Mouse (Mus musculus): ENCODE data around the gene Mapk3. TPM values are rescaled to one million over a fixed set of nuclear protein-coding genes. Genes with fewer than 3 reads are reported as not detected.
A peak's percentile ranks its signal among the peaks of the same experiment; 100 is the strongest.

Gene Mapk3
- polyA plus RNA-seq, 1 experiment from 2014 or later = 79.0 TPM

DNA sequence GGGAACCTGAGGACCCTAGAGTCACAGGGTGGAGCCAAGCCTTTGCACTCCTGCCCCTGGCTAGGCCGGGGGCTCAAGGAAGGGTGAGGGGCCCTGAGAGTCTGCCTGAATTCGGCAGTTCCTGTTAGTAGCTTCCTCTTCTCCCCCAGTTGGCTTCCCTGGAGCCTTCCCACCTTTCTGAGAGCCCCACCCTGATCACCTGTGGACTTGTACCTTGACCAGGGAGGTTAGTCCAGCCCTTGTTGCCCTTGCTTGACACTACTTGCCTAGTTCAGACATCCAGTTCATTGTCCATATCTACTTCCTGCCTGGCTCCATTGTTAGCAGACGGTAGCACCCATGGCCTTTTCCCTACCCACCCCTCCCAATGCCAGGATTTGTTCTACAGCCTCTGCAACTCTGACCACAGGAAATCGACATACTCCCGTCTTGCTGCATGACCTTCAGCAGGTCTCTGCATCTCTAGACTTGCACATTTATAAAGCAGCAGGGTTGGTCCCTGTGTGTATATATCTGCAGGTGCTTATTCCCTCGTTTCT, 2.2 kb downstream of the Mapk3 start:
- Histone ChIP-seq H3K9ac (no peak overlapping the region), H3K9me3 (no peaks in the 10 kb centered on the region), H3K27ac (no peak overlapping the region), H3K4me1 (peaks cover 21% of the 10 kb centered on the region), H3K27me3 (replicated peaks) (no peaks in the 10 kb centered on the region), H3K4me3 (no peak overlapping the region), H3K36me3 (peaks cover 38% of the 10 kb centered on the region), H3K4me2 (replicated peaks) (peak overlapping the region; percentile 93)
- WGBS = 82% methylated on average over 6 of the region's 6 CpGs
- ATAC-seq (ENCODE audit: low FRiP score, low read depth) = no peak

DNA sequence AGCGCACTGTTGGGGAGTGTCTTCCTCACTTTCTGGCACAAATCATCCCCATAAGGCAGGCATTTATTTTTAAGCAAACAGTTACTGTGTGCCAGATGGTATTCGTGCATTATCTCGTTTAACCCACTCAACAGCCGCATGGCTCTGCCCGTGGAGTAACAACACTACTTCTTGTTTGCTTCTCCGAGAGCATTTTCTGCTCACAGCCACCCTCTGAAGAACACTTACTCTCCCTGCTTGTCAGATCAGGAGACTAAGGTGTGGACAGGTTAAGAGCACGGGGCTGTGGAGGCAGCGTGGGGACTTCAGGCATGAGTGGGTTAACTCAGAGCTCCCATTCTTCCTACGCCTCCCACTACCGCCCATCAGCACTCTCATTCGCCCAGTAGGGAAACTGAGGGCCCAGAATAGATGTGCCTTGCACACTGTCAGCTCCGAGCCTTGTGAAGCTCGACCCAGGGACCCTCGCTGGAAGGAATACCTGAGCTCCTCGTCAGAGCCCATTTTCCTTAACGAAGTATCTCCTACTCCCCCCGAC, 3.1 kb downstream of the Mapk3 start:
- Histone ChIP-seq H3K9ac (no peak overlapping the region), H3K4me3 (no peak overlapping the region), H3K27ac (no peak overlapping the region), H3K9me3 (no peaks in the 10 kb centered on the region), H3K4me2 (replicated peaks) (0 out of 2 replicates have a peak overlapping the region, but pooled peaks have one; percentile 16), H3K36me3 (peaks cover 48% of the 10 kb centered on the region), H3K27me3 (replicated peaks) (no peaks in the 10 kb centered on the region), H3K4me1 (peaks cover 21% of the 10 kb centered on the region)
- 79% methylated on average over 17 of the region's 17 CpGs for WGBS
- no peak for ATAC-seq (ENCODE audit: low FRiP score, low read depth)

DNA sequence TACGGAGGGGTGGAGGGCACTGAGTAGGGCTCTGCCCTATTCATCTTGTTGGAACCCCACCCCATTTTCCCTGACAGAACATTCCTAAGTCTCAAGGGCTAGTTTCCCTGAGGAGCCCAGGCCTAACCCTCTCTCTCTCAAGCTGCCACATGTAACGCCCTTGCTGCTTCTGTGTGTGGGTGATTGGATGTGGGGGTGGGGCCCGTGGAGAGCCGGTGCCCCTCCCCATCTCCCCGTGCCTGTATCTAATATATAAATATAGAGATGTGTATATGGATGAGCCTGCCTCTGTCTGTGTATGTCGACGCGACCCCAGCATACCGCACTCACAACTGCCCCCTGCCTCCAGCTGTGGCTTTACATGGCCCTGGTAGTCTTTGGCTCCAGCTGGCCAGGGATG, 6.1 kb downstream of the Mapk3 start:
- H3K27ac ChIP-seq = no peak overlapping the region
- H3K36me3 ChIP-seq = peaks cover 71% of the 10 kb centered on the region
- no peak overlapping the region for H3K4me2 ChIP-seq (replicated peaks)
- no peaks in the 10 kb centered on the region for H3K27me3 ChIP-seq (replicated peaks)
- H3K4me1 ChIP-seq = peaks cover 14% of the 10 kb centered on the region
- WGBS = 91% methylated on average over 9 of the region's 9 CpGs
- H3K9ac ChIP-seq = no peak overlapping the region
- H3K9me3 ChIP-seq = no peaks in the 10 kb centered on the region
- no peak for ATAC-seq (ENCODE audit: low FRiP score, low read depth)
- no peak overlapping the region for H3K4me3 ChIP-seq

DNA sequence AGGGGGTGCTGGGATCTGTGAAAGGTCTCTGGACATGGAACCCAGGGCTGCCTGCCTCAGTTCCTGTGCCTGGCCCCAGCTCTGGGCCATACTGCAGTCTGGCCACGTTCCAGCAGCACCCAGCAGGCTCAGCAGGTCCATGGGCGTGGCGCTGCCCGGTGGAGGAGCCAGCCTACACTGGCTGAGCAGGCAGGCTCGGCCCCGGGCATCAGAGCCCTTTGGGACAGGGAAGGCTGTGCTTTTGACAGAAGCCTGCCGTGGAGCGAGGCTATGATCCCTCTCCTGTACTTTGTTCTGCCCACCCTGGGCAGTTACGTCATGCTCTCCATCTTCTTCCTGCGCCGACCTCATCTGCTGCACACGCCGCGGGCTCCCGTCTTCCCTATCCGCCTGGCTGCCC, 6.8 kb downstream of the Mapk3 start, which contains the start of gene Gdpd3:
Gene Gdpd3, plus strand, starts transcription at position 134 of the 400 bp plus-strand sequence.
- ATAC-seq (ENCODE audit: low FRiP score, low read depth) = no peak
- Histone ChIP-seq H3K4me3 (no peak within 1 kb of the TSS), H3K27me3 (replicated peaks) (no peaks in the 10 kb centered on the region), H3K36me3 (peaks cover 76% of the 10 kb centered on the region), H3K4me2 (replicated peaks) (no peak within 1 kb of the TSS), H3K27ac (no peak within 1 kb of the TSS), H3K9ac (no peak within 1 kb of the TSS), H3K4me1 (peaks cover 7% of the 10 kb centered on the region; the same call in 1 of the 2 replicates), H3K9me3 (no peaks in the 10 kb centered on the region)
- WGBS = 93% methylated on average over 16 of the region's 16 CpGs

DNA sequence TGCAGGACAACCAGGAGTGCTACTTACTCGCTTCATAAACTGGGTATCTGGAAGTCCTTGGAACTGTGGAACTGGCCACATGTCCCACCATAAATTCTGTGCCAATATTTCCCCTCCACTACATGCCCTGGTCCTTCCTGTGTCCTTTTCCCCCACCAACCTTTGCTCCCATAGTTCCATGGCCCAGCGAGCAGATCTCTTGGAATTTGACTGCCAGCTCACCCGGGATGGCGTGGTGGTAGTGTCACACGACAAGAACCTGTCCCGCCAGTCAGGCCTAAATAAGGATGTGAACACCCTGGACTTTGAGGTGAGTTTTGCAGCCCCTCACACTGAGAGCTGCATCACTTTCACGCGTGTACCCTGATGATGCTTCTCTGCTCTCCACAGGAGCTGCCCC, 7.6 kb downstream of the Mapk3 start:
- Histone ChIP-seq H3K9ac (no peak overlapping the region), H3K36me3 (peaks cover 76% of the 10 kb centered on the region), H3K4me2 (replicated peaks) (no peak overlapping the region)

DNA sequence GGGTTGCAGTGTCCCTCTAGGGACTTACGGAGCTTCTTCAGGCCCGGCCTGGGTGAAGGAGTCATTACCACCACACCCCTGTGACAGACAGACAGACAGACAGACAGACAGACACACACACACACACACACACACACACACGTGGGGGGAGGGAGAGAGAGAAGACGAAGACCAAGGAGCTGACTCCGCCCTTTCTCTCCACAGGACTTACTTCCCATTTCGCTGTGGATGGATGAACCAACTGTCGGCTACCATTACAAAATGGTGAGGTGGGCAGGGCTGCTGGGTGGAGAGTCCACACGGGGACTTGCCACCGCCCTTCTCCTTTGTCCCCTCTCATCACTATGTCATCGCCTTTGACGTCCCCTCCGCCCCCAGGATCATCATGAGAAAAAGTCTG, 11.4 kb downstream of the Mapk3 start:
- Histone ChIP-seq H3K9me3 (no peaks in the 10 kb centered on the region), H3K4me2 (replicated peaks) (no peak overlapping the region), H3K4me3 (no peak overlapping the region), H3K27ac (no peak overlapping the region), H3K36me3 (peaks cover 54% of the 10 kb centered on the region), H3K4me1 (peaks cover under 1% of the 10 kb centered on the region), H3K27me3 (replicated peaks) (no peaks in the 10 kb centered on the region), H3K9ac (no peak overlapping the region)
- 84% methylated on average over 12 of the region's 12 CpGs for WGBS
- ATAC-seq (ENCODE audit: low FRiP score, low read depth) = no peak

More for the DNA sequence above, 7.6 kb downstream of the Mapk3 start:
- peaks cover 5% of the 10 kb centered on the region; the same call in 1 of the 2 replicates for H3K4me1 ChIP-seq
- H3K27me3 ChIP-seq (replicated peaks) = no peaks in the 10 kb centered on the region
- WGBS = 96% methylated on average over 8 of the region's 8 CpGs
- no peaks in the 10 kb centered on the region for H3K9me3 ChIP-seq
- H3K27ac ChIP-seq = no peak overlapping the region
- no peak overlapping the region for H3K4me3 ChIP-seq
- ATAC-seq (ENCODE audit: low FRiP score, low read depth) = no peak

DNA sequence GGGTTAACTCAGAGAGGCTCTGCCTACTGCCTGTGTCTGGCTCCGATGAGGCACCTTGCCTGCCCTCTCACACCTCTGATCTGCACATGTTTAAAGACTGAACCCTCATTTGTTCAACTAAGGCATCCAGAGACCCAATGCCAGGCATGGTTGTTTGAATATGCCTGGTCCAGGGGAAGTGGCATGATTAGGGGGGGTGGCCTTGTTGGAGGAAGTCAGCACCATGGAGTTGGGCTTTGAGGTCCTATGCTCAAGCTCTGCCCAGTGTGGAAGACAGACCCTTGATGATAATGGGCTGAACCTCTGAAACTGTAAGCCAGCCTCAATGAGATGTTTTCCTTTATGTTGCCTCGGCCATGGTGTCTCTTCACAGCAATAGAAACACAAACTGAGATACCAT, 13.9 kb downstream of the Mapk3 start:
- no peak for ATAC-seq (ENCODE audit: low FRiP score, low read depth)
- 64% methylated on average over 2 of the region's 2 CpGs for WGBS
- Histone ChIP-seq H3K27me3 (replicated peaks) (no peaks in the 10 kb centered on the region), H3K4me2 (replicated peaks) (no peak overlapping the region), H3K27ac (no peak overlapping the region), H3K36me3 (peaks cover 32% of the 10 kb centered on the region), H3K9ac (no peak overlapping the region), H3K9me3 (no peaks in the 10 kb centered on the region), H3K4me3 (no peak overlapping the region), H3K4me1 (peaks cover 18% of the 10 kb centered on the region)

DNA sequence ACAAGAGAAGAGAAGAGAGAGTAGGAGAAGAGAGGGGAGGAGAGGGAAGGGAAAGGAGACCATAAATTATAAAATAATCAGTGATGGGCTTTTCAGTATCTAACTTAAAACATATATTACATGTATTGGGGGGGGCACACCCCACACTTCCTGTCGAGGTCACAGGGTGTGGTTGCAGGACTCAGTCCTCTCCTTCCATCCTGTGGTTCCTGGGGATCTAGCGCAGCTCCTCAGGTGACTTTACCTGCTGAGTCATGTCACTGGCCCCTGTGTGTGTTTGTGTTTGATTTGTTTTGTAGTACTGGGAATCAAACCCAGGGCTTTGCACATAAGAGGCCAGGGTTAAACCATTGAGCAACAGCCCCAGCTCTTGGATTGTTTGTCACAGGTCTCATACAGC, 15.1 kb downstream of the Mapk3 start:
- WGBS = 88% methylated on average over 2 of the region's 2 CpGs
- Histone ChIP-seq H3K27ac (no peak overlapping the region), H3K4me3 (no peak overlapping the region), H3K27me3 (replicated peaks) (no peaks in the 10 kb centered on the region), H3K4me2 (replicated peaks) (no peak overlapping the region), H3K9ac (no peak overlapping the region), H3K36me3 (peaks cover 32% of the 10 kb centered on the region), H3K9me3 (no peaks in the 10 kb centered on the region), H3K4me1 (peaks cover 18% of the 10 kb centered on the region)
- no peak for ATAC-seq (ENCODE audit: low FRiP score, low read depth)

DNA sequence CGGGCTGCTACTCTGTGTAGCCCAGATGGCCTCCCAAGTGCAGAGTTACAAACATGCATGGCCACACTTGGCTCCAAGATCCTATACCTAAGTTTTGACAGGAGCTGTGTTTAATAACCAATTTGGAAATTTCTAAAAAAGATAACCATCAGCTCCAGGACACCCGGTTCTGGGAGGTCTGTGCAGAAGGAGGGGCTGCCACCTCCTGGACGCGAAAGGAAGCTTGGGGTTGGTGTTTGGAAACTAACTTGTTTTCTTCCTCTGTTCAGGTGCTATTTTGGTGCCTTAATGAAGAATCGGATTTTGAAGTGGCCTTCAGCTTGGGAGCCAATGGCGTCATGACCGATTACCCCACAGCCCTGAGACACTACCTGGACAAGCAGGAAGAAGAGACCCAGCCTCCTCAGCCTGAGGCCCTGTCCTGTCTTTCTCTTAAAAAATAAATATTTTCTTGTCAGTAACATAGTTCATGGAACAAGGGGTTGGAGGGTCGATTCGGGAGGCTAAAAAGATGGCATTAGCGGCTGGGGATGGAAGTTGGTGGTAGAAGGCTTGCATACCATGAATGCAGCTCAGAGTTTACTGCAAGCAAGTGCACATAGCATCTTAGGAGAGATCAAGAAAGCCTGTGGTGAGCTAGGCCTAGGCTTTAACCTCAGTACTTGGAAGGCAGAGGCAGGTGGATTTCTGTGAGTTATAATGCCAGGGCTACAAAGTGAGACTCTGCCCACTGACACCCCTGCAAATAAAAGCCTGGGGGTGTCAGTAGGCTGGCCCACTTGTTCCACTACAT, 16.0 kb downstream of the Mapk3 start:
- Histone ChIP-seq H3K36me3 (peaks cover 24% of the 10 kb centered on the region), H3K4me2 (replicated peaks) (peak overlapping the region; percentile 94), H3K27ac (peak overlapping the region; percentile 23; the same call in 1 of the 2 replicates), H3K9ac (peak overlapping the region; percentile 84; the same call in 1 of the 2 replicates), H3K27me3 (replicated peaks) (no peaks in the 10 kb centered on the region), H3K4me3 (no peak overlapping the region), H3K4me1 (peaks cover 27% of the 10 kb centered on the region), H3K9me3 (no peaks in the 10 kb centered on the region)
- WGBS = 87% methylated on average over 10 of the region's 10 CpGs
- no peak for ATAC-seq (ENCODE audit: low FRiP score, low read depth)

DNA sequence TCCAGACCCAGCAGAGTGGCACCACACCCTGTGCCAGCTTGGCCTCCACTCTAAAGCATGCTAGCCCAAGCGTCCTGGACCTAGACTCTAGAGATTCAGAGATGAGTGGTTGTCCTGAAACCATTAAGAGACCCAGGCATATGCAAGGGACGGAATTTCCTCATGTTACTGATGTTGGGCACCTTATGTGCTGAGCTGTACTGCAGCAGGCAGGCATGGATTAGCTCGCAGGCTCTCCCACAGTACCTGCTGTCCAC, 16.5 kb downstream of the Mapk3 start:
- Histone ChIP-seq H3K9me3 (no peaks in the 10 kb centered on the region), H3K27ac (peak overlapping the region; percentile 23; the same call in 1 of the 2 replicates), H3K27me3 (replicated peaks) (no peaks in the 10 kb centered on the region), H3K4me3 (0 out of 2 replicates have a peak overlapping the region, but pooled peaks have one; percentile 65), H3K36me3 (peaks cover 20% of the 10 kb centered on the region), H3K4me1 (peaks cover 29% of the 10 kb centered on the region), H3K9ac (peak overlapping the region; percentile 84), H3K4me2 (replicated peaks) (peak overlapping the region; percentile 94)
- 66% methylated on average over 3 of the region's 3 CpGs for WGBS
- ATAC-seq (ENCODE audit: low FRiP score, low read depth) = no peak

DNA sequence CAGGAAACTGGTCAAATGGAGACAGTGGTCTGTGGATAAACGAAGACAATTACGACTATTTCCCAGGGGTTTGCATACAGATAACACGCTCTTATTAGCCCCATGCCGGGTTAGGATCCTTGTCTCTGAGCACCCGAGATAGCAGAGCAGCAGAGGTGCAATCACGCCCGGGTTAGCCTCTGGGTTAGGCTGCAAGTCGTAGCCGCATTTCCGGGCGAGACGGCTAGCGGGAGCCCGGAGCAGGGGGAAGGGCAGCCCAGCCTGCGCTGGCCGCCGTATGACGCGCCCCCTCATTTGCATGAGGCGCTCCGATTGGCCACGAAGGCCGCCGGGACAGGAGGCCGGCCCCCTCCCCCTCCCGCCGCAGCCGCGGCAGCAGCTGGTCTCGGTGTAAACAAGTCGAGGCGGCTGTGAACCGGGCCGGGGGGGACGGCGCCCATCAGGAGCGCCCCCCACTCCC, 17.2 kb downstream of the Mapk3 start, which contains the start of gene Ypel3:
Gene Ypel3, plus strand, starts transcription at position 358 of the 460 bp plus-strand sequence.
- peak within 1 kb of the TSS; percentile 84 for H3K9ac ChIP-seq
- WGBS = under 1% methylated on average over 35 of the region's 37 CpGs
- no peaks in the 10 kb centered on the region for H3K27me3 ChIP-seq (replicated peaks)
- H3K27ac ChIP-seq = peak within 1 kb of the TSS; percentile 82
- peaks cover 19% of the 10 kb centered on the region; the same call in 1 of the 2 replicates for H3K36me3 ChIP-seq
- no peaks in the 10 kb centered on the region for H3K9me3 ChIP-seq
- peaks cover 37% of the 10 kb centered on the region for H3K4me1 ChIP-seq
- H3K4me2 ChIP-seq (replicated peaks) = peak within 1 kb of the TSS; percentile 94
- H3K4me3 ChIP-seq = peak within 1 kb of the TSS; percentile 65
- ATAC-seq (ENCODE audit: low FRiP score, low read depth) = peak; percentile 76

DNA sequence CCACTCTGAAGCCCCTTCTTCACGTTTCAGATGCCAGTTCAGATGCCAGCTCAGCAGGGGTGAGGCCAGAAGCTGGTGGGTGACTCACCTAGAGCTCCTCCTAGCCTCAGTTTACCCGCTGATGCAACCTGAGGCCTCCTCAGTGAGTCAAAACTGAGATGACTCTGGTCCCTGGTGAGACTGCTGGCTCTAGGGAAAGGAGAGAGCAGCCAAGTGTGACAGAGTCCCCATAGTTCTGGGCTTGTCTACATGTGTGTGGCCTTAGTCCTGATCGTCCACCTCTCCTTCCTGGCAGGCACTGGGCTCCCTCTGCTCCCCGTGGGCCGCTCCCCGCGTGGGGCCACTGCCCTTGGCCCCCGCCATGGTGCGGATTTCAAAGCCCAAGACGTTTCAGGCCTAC, 18.1 kb downstream of the Mapk3 start:
- Histone ChIP-seq H3K9ac (peak overlapping the region; percentile 84), H3K36me3 (peaks cover 19% of the 10 kb centered on the region; the same call in 1 of the 2 replicates), H3K9me3 (no peaks in the 10 kb centered on the region), H3K27me3 (replicated peaks) (no peaks in the 10 kb centered on the region), H3K27ac (no peak overlapping the region; the same call in 1 of the 2 replicates), H3K4me2 (replicated peaks) (peak overlapping the region; percentile 94), H3K4me1 (peaks cover 39% of the 10 kb centered on the region), H3K4me3 (peak overlapping the region; percentile 65)
- ATAC-seq (ENCODE audit: low FRiP score, low read depth) = no peak
- WGBS = 54% methylated on average over 10 of the region's 10 CpGs

Measured in neural tube, embryonic 12.5 days (tissue).